Mouse (Mus musculus): ENCODE data around the gene Dlg2. TPM values are rescaled to one million over a fixed set of nuclear protein-coding genes. Genes with fewer than 3 reads are reported as not detected.

The Dlg2 gene
- total and polyA plus RNA-seq, 2 experiments from 2014 or later, result 26.3 to 169 TPM

- H3K4me1 ChIP-seq (ENCODE audit: insufficient read depth), result peaks cover 5% of the 10 kb centered on the region; the same call in 1 of the 2 replicates
- H3K4me2 ChIP-seq (ENCODE audit: low read depth), result peak overlapping the region; percentile 75
- ATAC-seq, result peak; percentile 68
- peak overlapping the region; percentile 98 for H3K4me3 ChIP-seq (ENCODE audit: low read depth, low read length)
- 3% methylated on average over 119 of the region's 123 CpGs for WGBS
- peak overlapping the region; percentile 99 for H3K27ac ChIP-seq (ENCODE audit: low read depth, low read length)
- peak overlapping the region; percentile 94 for H3K9ac ChIP-seq
- H3K9me3 ChIP-seq (ENCODE audit: low read length), result no peaks in the 10 kb centered on the region
- TF ChIP-seq CTCF (IDR thresholded peaks at IDR 0.05; ENCODE audit: low read depth), result peak; percentile 53
- no peaks in the 10 kb centered on the region for H3K27me3 ChIP-seq (ENCODE audit: insufficient read depth, low read length)
- no peaks in the 10 kb centered on the region for H3K36me3 ChIP-seq (ENCODE audit: insufficient read depth)
- DNase-seq, result peak; percentile 66
These were observed 33.1 kb upstream of the Dlg2 start for GRCm38 (mm10) chr7:90443101-90444091.

- Histone ChIP-seq H3K4me2 (ENCODE audit: low read depth) (peak overlapping the region; percentile 75), H3K4me3 (ENCODE audit: low read depth, low read length) (peak overlapping the region; percentile 98), H3K36me3 (ENCODE audit: insufficient read depth) (no peaks in the 10 kb centered on the region), H3K27me3 (ENCODE audit: insufficient read depth, low read length) (no peaks in the 10 kb centered on the region), H3K9ac (peak overlapping the region; percentile 94), H3K9me3 (ENCODE audit: low read length) (no peaks in the 10 kb centered on the region), H3K4me1 (ENCODE audit: insufficient read depth) (peaks cover 5% of the 10 kb centered on the region; the same call in 1 of the 2 replicates), H3K27ac (ENCODE audit: low read depth, low read length) (peak overlapping the region; percentile 99)
- TF ChIP-seq CTCF (IDR thresholded peaks at IDR 0.05; ENCODE audit: low read depth), result no peak
- no peak for ATAC-seq
- no peak for DNase-seq
- WGBS, result 0% methylated on average over 6 of the region's 6 CpGs
These were observed 32.3 kb upstream of the Dlg2 start for GRCm38 (mm10) chr7:90444206-90444605.

GRCm38 (mm10) chr7:90456149-90456844 lies 20.2 kb upstream of the Dlg2 start:
- Histone ChIP-seq H3K27me3 (ENCODE audit: insufficient read depth, low read length) (no peaks in the 10 kb centered on the region), H3K9ac (peak overlapping the region; percentile 83), H3K9me3 (ENCODE audit: low read length) (no peaks in the 10 kb centered on the region), H3K4me1 (ENCODE audit: insufficient read depth) (no peaks in the 10 kb centered on the region), H3K27ac (ENCODE audit: low read depth, low read length) (peak overlapping the region; percentile 92), H3K4me2 (ENCODE audit: low read depth) (peak overlapping the region; percentile 54), H3K36me3 (ENCODE audit: insufficient read depth) (peaks cover 22% of the 10 kb centered on the region), H3K4me3 (ENCODE audit: low read depth, low read length) (peak overlapping the region; percentile 83)
- 35% methylated on average over 7 of the region's 7 CpGs for WGBS
- TF ChIP-seq CTCF (IDR thresholded peaks at IDR 0.05; ENCODE audit: low read depth), result no peak
- no peak for DNase-seq
- ATAC-seq, result no peak

GRCm38 (mm10) chr7:90456845-90457468 lies 19.5 kb upstream of the Dlg2 start, which contains the start of gene Tmem126a:
Tmem126a (minus strand) TSS chr7:90457229.
- Histone ChIP-seq H3K27me3 (ENCODE audit: insufficient read depth, low read length) (no peaks in the 10 kb centered on the region), H3K4me3 (ENCODE audit: low read depth, low read length) (peak within 1 kb of the TSS; percentile 83), H3K4me2 (ENCODE audit: low read depth) (peak within 1 kb of the TSS; percentile 54), H3K9me3 (ENCODE audit: low read length) (no peaks in the 10 kb centered on the region), H3K36me3 (ENCODE audit: insufficient read depth) (peaks cover 16% of the 10 kb centered on the region), H3K4me1 (ENCODE audit: insufficient read depth) (no peaks in the 10 kb centered on the region), H3K9ac (peak within 1 kb of the TSS; percentile 83), H3K27ac (ENCODE audit: low read depth, low read length) (peak within 1 kb of the TSS; percentile 92)
- ATAC-seq, result peak; percentile 98
- peak; percentile 90 for DNase-seq
- WGBS, result under 1% methylated on average over 41 of the region's 41 CpGs
- peak; percentile 68 for TF ChIP-seq CTCF (IDR thresholded peaks at IDR 0.05; ENCODE audit: low read depth)

GRCm38 (mm10) chr7:90457517-90457916 lies 19.0 kb upstream of the Dlg2 start:
- peak; percentile 60 for ATAC-seq

GRCm38 (mm10) chr7:90460330-90460729 lies 16.1 kb upstream of the Dlg2 start:
- H3K9ac ChIP-seq, result no peak overlapping the region
- TF ChIP-seq CTCF (IDR thresholded peaks at IDR 0.05; ENCODE audit: low read depth), result no peak
- H3K4me3 ChIP-seq (ENCODE audit: low read depth, low read length), result no peak overlapping the region
- WGBS, result 73% methylated on average over 10 of the region's 10 CpGs
- no peaks in the 10 kb centered on the region for H3K9me3 ChIP-seq (ENCODE audit: low read length)
- ATAC-seq, result no peak
- H3K36me3 ChIP-seq (ENCODE audit: insufficient read depth), result no peaks in the 10 kb centered on the region
- no peaks in the 10 kb centered on the region for H3K27me3 ChIP-seq (ENCODE audit: insufficient read depth, low read length)
- H3K4me1 ChIP-seq (ENCODE audit: insufficient read depth), result no peaks in the 10 kb centered on the region
- DNase-seq, result no peak
- no peak overlapping the region for H3K27ac ChIP-seq (ENCODE audit: low read depth, low read length)
- H3K4me2 ChIP-seq (ENCODE audit: low read depth), result no peak overlapping the region

More at GRCm38 (mm10) chr7:90457517-90457916, 19.0 kb upstream of the Dlg2 start:
- Histone ChIP-seq H3K36me3 (ENCODE audit: insufficient read depth) (peaks cover 13% of the 10 kb centered on the region), H3K4me2 (ENCODE audit: low read depth) (peak overlapping the region; percentile 54), H3K9me3 (ENCODE audit: low read length) (no peaks in the 10 kb centered on the region), H3K27me3 (ENCODE audit: insufficient read depth, low read length) (no peaks in the 10 kb centered on the region), H3K9ac (peak overlapping the region; percentile 83), H3K27ac (ENCODE audit: low read depth, low read length) (peak overlapping the region; percentile 92), H3K4me1 (ENCODE audit: insufficient read depth) (no peaks in the 10 kb centered on the region), H3K4me3 (ENCODE audit: low read depth, low read length) (peak overlapping the region; percentile 83)
- TF ChIP-seq CTCF (IDR thresholded peaks at IDR 0.05; ENCODE audit: low read depth), result peak; percentile 6; the same call in 1 of the 2 replicates
- WGBS, result 10% methylated on average over 10 of the region's 10 CpGs
- DNase-seq, result no peak
